Mouse (Mus musculus) spleen, adult 2 months (tissue): ENCODE data around the gene Dhx36. TPM values are rescaled to one million over a fixed set of nuclear protein-coding genes. Genes with fewer than 3 reads are reported as not detected.

Experiments used
- DNase-seq, 2 experiments: peaks; one replicate each; pipeline versions ENCODE4 v3.0.0 to v3.0.0-alpha.2; 2012 to 2021; ENCODE audit warnings: low spot score in 2 of 2, low read depth in 1 of 2
- H3K27ac ChIP-seq: fragments of 200-500 bp; 2 replicates; pipeline ENCODE4 v1.5.1; 2012; ENCODE audit warnings: low read length, inconsistent platforms; ENCODE audit not compliant: insufficient read depth
- H3K27me3 ChIP-seq: fragments of 200-500 bp; 2 replicates; pipeline ENCODE4 v1.6.1; 2012; ENCODE audit warnings: mild to moderate bottlenecking, moderate library complexity, low read length, inconsistent platforms; ENCODE audit not compliant: control insufficient read depth, insufficient read depth
- H3K36me3 ChIP-seq: fragments of 200-500 bp; 2 replicates; pipeline ENCODE4 v1.6.1; 2012; ENCODE audit warnings: mild to moderate bottlenecking, low read length, inconsistent platforms; ENCODE audit not compliant: control insufficient read depth, insufficient read depth
- H3K4me1 ChIP-seq: fragments of 200-500 bp; 2 replicates; pipeline ENCODE4 v1.6.1; 2011; ENCODE audit warnings: inconsistent platforms; ENCODE audit not compliant: control insufficient read depth, insufficient read depth, insufficient read length
- H3K4me3 ChIP-seq: fragments of 200-500 bp; 2 replicates; pipeline ENCODE4 v1.5.1; 2011; ENCODE audit warnings: mild to moderate bottlenecking, inconsistent platforms; ENCODE audit not compliant: insufficient read depth, insufficient read length; ENCODE audit errors: extremely low read depth
- CTCF ChIP-seq: fragments of 200-500 bp; IDR thresholded peaks from 2 replicates; pipeline ENCODE4 v1.5.1; 2011; ENCODE audit warnings: mild to moderate bottlenecking, inconsistent platforms; ENCODE audit not compliant: insufficient read depth, insufficient read length, insufficient replicate concordance; ENCODE audit errors: extremely low read depth
- POLR2A ChIP-seq: fragments of 200-500 bp; IDR thresholded peaks from 2 replicates; pipeline ENCODE4 v1.6.1; 2011; ENCODE audit warnings: low read depth, low read length, inconsistent platforms
- WGBS: fragments of 180-500 bp; shearing (Covaris S2); methylation state at CpG from one replicate; pipeline ENCODE4 v1.1.7; 2018; 5-methylcytosine and 5-hydroxymethylcytosine counted together
- polyA plus RNA-seq: library from polyadenylated mRNA; depleted of rRNA; stranded (reverse); fragments of >200 nt; gene quantifications from 2 replicates; pipeline ENCODE4 v1.2.3, GENCODE M21; 2012

The Dhx36 gene
- polyA plus RNA-seq, 1 experiment = 3.3 TPM

- H3K36me3 ChIP-seq = no peaks in the 10 kb centered on the region
- no peak for DNase-seq
- 89% methylated on average over 4 of the region's 4 CpGs for WGBS
- H3K27me3 ChIP-seq = no peaks in the 10 kb centered on the region; the same call in 1 of the 2 replicates
- H3K27ac ChIP-seq = no peak overlapping the region
- no peak overlapping the region for H3K4me3 ChIP-seq
- TF ChIP-seq POLR2A (no peak), CTCF (no peak)
- no peaks in the 10 kb centered on the region for H3K4me1 ChIP-seq
Measured at GRCm38 (mm10) chr3:62452961-62453360, 53.8 kb downstream of the Dhx36 start.

- H3K27me3 ChIP-seq = no peaks in the 10 kb centered on the region; the same call in 1 of the 2 replicates
- no peak overlapping the region for H3K4me3 ChIP-seq
- no peaks in the 10 kb centered on the region for H3K36me3 ChIP-seq
- no peaks in the 10 kb centered on the region for H3K4me1 ChIP-seq
- H3K27ac ChIP-seq = no peak overlapping the region
- WGBS = 87% methylated on average over 4 of the region's 4 CpGs
- TF ChIP-seq CTCF = no peak
- TF ChIP-seq POLR2A = no peak
- no peak for DNase-seq
Measured at GRCm38 (mm10) chr3:62449871-62450496, 56.8 kb downstream of the Dhx36 start.

- H3K4me3 ChIP-seq = no peak overlapping the region
- H3K27ac ChIP-seq = no peak overlapping the region
- no peaks in the 10 kb centered on the region for H3K27me3 ChIP-seq
- TF ChIP-seq CTCF (no peak), POLR2A (no peak)
- H3K4me1 ChIP-seq = no peaks in the 10 kb centered on the region
- WGBS = 78% methylated on average over 8 of the region's 8 CpGs
- H3K36me3 ChIP-seq = no peaks in the 10 kb centered on the region
- no peak for DNase-seq
Measured at GRCm38 (mm10) chr3:62447151-62447550, 59.7 kb downstream of the Dhx36 start.

GRCm38 (mm10) chr3:62446271-62446670, 60.5 kb downstream of the Dhx36 start:
- TF ChIP-seq POLR2A (no peak), CTCF (no peak)
- H3K4me1 ChIP-seq = no peaks in the 10 kb centered on the region
- H3K4me3 ChIP-seq = no peak overlapping the region
- no peaks in the 10 kb centered on the region for H3K27me3 ChIP-seq
- DNase-seq = no peak
- no peak overlapping the region for H3K27ac ChIP-seq
- WGBS = 90% methylated on average over 7 of the region's 7 CpGs
- H3K36me3 ChIP-seq = no peaks in the 10 kb centered on the region

- TF ChIP-seq POLR2A (no peak), CTCF (no peak)
- DNase-seq = no peak
- Histone ChIP-seq H3K4me1 (no peaks in the 10 kb centered on the region), H3K27ac (no peak overlapping the region), H3K4me3 (no peak overlapping the region), H3K27me3 (no peaks in the 10 kb centered on the region), H3K36me3 (no peaks in the 10 kb centered on the region)
- 53% methylated on average over 12 of the region's 12 CpGs for WGBS
Measured at GRCm38 (mm10) chr3:62443582-62444194, 63.1 kb downstream of the Dhx36 start.

GRCm38 (mm10) chr3:62440431-62440969, 66.3 kb downstream of the Dhx36 start:
- no peaks in the 10 kb centered on the region for H3K36me3 ChIP-seq
- no peaks in the 10 kb centered on the region for H3K4me1 ChIP-seq
- H3K27ac ChIP-seq = no peak overlapping the region
- no peak for TF ChIP-seq CTCF
- TF ChIP-seq POLR2A = no peak
- DNase-seq = no peak
- H3K4me3 ChIP-seq = no peak overlapping the region
- no peaks in the 10 kb centered on the region for H3K27me3 ChIP-seq
- WGBS = 83% methylated on average over 5 of the region's 5 CpGs

GRCm38 (mm10) chr3:62435923-62436322, 70.9 kb downstream of the Dhx36 start:
- no peak for TF ChIP-seq POLR2A
- TF ChIP-seq CTCF = no peak
- Histone ChIP-seq H3K4me1 (no peaks in the 10 kb centered on the region), H3K36me3 (no peaks in the 10 kb centered on the region)

More at GRCm38 (mm10) chr3:62435923-62436322, 70.9 kb downstream of the Dhx36 start:
- Histone ChIP-seq H3K27ac (no peak overlapping the region), H3K4me3 (no peak overlapping the region), H3K27me3 (no peaks in the 10 kb centered on the region)
- no peak for DNase-seq
